Mouse (Mus musculus): ENCODE data around the gene Id2.

GRCm38 (mm10) chr12:25098161-25098550 is 1.2 kb upstream of the Id2 start:
- TF ChIP-seq CTCF (IDR thresholded peaks at IDR 0.05; ENCODE audit: low read depth, low read length) (no peak), POLR2A (IDR thresholded peaks at IDR 0.05; ENCODE audit: borderline replicate concordance, low read depth, low read length) (no peak)
